Mouse (Mus musculus): ENCODE data around the gene Olfr1061. TPM values are rescaled to one million over a fixed set of nuclear protein-coding genes. Genes with fewer than 3 reads are reported as not detected.

Olfr1061 gene
- polyA plus RNA-seq, 1 experiment from 2014 or later = not detected

Other genes starting within 250 kb of the Olfr1061 start
- not detected in 2 replicates for gene Olfr1043, start 246.5 kb downstream of the Olfr1061 start, polyA plus RNA-seq (2015; fragmentation: Nextera tagmentation; extraction: Ambion mirVana)
- gene Olfr1044, start 236.2 kb downstream of the Olfr1061 start, polyA plus RNA-seq (2015; fragmentation: Nextera tagmentation; extraction: Ambion mirVana) = not detected in 2 replicates
- not detected in 2 replicates for gene Olfr52, start 228.4 kb downstream of the Olfr1061 start, polyA plus RNA-seq (2015; fragmentation: Nextera tagmentation; extraction: Ambion mirVana)
- gene Olfr1045, start 211.0 kb downstream of the Olfr1061 start, polyA plus RNA-seq (2015; fragmentation: Nextera tagmentation; extraction: Ambion mirVana) = not detected in 2 replicates
- not detected in 2 replicates for gene Olfr1046, start 194.7 kb downstream of the Olfr1061 start, polyA plus RNA-seq (2015; fragmentation: Nextera tagmentation; extraction: Ambion mirVana)
- gene Olfr1047, start 182.6 kb downstream of the Olfr1061 start, polyA plus RNA-seq (2015; fragmentation: Nextera tagmentation; extraction: Ambion mirVana) = not detected in 2 replicates
- gene Olfr1048, start 173.8 kb downstream of the Olfr1061 start, polyA plus RNA-seq (2015; fragmentation: Nextera tagmentation; extraction: Ambion mirVana) = not detected in 2 replicates
- not detected in 2 replicates for gene Olfr1049, start 155.7 kb downstream of the Olfr1061 start, polyA plus RNA-seq (2015; fragmentation: Nextera tagmentation; extraction: Ambion mirVana)
- not detected in 2 replicates for gene Olfr1051, start 135.0 kb downstream of the Olfr1061 start, polyA plus RNA-seq (2015; fragmentation: Nextera tagmentation; extraction: Ambion mirVana)
- gene Olfr1052, start 121.6 kb downstream of the Olfr1061 start, polyA plus RNA-seq (2015; fragmentation: Nextera tagmentation; extraction: Ambion mirVana) = not detected in 2 replicates
- not detected in 2 replicates for gene Olfr1053, start 98.8 kb downstream of the Olfr1061 start, polyA plus RNA-seq (2015; fragmentation: Nextera tagmentation; extraction: Ambion mirVana)
- not detected in 2 replicates for gene Olfr1054, start 78.6 kb downstream of the Olfr1061 start, polyA plus RNA-seq (2015; fragmentation: Nextera tagmentation; extraction: Ambion mirVana)
- gene Olfr1055, start 63.8 kb downstream of the Olfr1061 start, polyA plus RNA-seq (2015; fragmentation: Nextera tagmentation; extraction: Ambion mirVana) = not detected in 2 replicates
- not detected in 2 replicates for gene Olfr1056, start 51.6 kb downstream of the Olfr1061 start, polyA plus RNA-seq (2015; fragmentation: Nextera tagmentation; extraction: Ambion mirVana)
- not detected in 2 replicates for gene Olfr1057, start 35.7 kb downstream of the Olfr1061 start, polyA plus RNA-seq (2015; fragmentation: Nextera tagmentation; extraction: Ambion mirVana)
- not detected in 2 replicates for gene Olfr1058, start 25.5 kb downstream of the Olfr1061 start, polyA plus RNA-seq (2015; fragmentation: Nextera tagmentation; extraction: Ambion mirVana)
- not detected in 2 replicates for gene Olfr1062, start 12.7 kb upstream of the Olfr1061 start, polyA plus RNA-seq (2015; fragmentation: Nextera tagmentation; extraction: Ambion mirVana)
- gene Olfr1065, start 36.5 kb upstream of the Olfr1061 start, polyA plus RNA-seq (2015; fragmentation: Nextera tagmentation; extraction: Ambion mirVana) = not detected in 2 replicates
- gene Olfr1066, start 42.2 kb upstream of the Olfr1061 start, polyA plus RNA-seq (2015; fragmentation: Nextera tagmentation; extraction: Ambion mirVana) = not detected in 2 replicates
- not detected in 2 replicates for gene Olfr228, start 73.3 kb upstream of the Olfr1061 start, polyA plus RNA-seq (2015; fragmentation: Nextera tagmentation; extraction: Ambion mirVana)
- not detected in 2 replicates for gene Olfr1076, start 94.4 kb upstream of the Olfr1061 start, polyA plus RNA-seq (2015; fragmentation: Nextera tagmentation; extraction: Ambion mirVana)
- gene Olfr1079, start 128.4 kb upstream of the Olfr1061 start, polyA plus RNA-seq (2015; fragmentation: Nextera tagmentation; extraction: Ambion mirVana) = not detected in 2 replicates
- gene Olfr1080, start 144.2 kb upstream of the Olfr1061 start, polyA plus RNA-seq (2015; fragmentation: Nextera tagmentation; extraction: Ambion mirVana) = not detected in 2 replicates
- gene Olfr1082, start 184.9 kb upstream of the Olfr1061 start, polyA plus RNA-seq (2015; fragmentation: Nextera tagmentation; extraction: Ambion mirVana) = not detected in 2 replicates
- not detected in 2 replicates for gene Olfr1084, start 225.7 kb upstream of the Olfr1061 start, polyA plus RNA-seq (2015; fragmentation: Nextera tagmentation; extraction: Ambion mirVana)
- not detected in 2 replicates for gene Olfr1085, start 248.0 kb upstream of the Olfr1061 start, polyA plus RNA-seq (2015; fragmentation: Nextera tagmentation; extraction: Ambion mirVana)